Mouse (Mus musculus): ENCODE measurements around the gene Chmp2a. TPM values are rescaled to one million over a fixed set of nuclear protein-coding genes. Genes with fewer than 3 reads are reported as not detected.
A peak's percentile ranks its signal among the peaks of the same experiment; 100 is the strongest.

The Chmp2a gene
- polyA plus RNA-seq, 1 experiment from 2014 or later = 358 TPM

DNA sequence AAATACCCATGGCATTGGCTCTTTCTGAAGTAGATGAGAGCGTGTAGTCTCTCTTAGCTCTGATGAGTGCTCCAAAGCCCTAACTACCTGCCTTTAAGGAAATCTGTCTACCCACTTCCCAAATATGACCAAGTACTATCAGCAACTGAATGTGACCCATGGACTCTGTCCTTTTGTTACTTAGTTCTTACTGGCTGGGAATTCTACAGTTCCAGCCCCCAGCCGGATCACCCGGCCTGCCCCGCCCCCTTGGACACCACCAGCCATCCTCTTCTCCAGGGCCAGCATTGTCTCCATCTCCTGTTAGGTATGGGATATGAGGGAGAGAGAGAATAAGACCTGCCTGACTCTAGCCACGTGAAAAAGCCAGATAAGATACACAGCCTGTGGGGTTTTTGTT lies 36.6 kb downstream of the Chmp2a start, which contains the start of gene Slc27a5:
TSS of gene Slc27a5 (minus strand) at position 140 of the 400 bp plus-strand sequence.
- Histone ChIP-seq H3K79me2 (ENCODE audit: inconsistent target) (no peaks in the 10 kb centered on the region), H3K27ac (no peak within 1 kb of the TSS), H3K4me3 (ENCODE audit: inconsistent target) (no peak within 1 kb of the TSS), H3K36me3 (ENCODE audit: inconsistent target) (no peaks in the 10 kb centered on the region)
- 85% methylated on average over 5 of the region's 5 CpGs for whole genome bisulfite sequencing (ENCODE audit: missing documents)

DNA sequence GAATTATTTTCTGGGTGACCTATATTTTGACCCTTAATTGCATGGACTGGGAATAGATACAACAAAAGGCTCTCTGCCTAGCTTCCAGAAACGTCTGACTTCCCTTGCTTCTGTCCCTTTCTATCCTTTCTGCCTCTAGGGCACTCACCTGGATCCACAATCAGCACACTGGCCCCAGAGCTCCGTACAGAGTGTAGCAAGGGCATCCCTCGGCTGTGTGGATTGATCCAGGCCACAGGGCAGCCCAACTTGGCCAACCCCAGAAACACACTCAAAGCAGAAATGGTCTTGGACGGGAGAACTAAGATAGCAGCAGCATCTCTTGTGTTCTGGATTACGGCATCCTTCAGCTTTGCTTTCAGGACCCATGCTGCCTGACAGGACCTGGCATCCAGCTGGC lies 37.4 kb downstream of the Chmp2a start:
- no peak overlapping the region for H3K27ac ChIP-seq
- WGBS (ENCODE audit: missing documents) = 84% methylated on average over 5 of the region's 5 CpGs
- H3K4me3 ChIP-seq (ENCODE audit: inconsistent target) = no peak overlapping the region

GRCm38 (mm10) chr7:12995862-12996261 lies 38.7 kb downstream of the Chmp2a start:
- Histone ChIP-seq H3K4me3 (ENCODE audit: inconsistent target) (no peak overlapping the region), H3K36me3 (ENCODE audit: inconsistent target) (no peaks in the 10 kb centered on the region), H3K27ac (no peak overlapping the region), H3K79me2 (ENCODE audit: inconsistent target) (no peaks in the 10 kb centered on the region)

More for the DNA sequence above, 37.4 kb downstream of the Chmp2a start:
- H3K79me2 ChIP-seq (ENCODE audit: inconsistent target) = no peaks in the 10 kb centered on the region
- H3K36me3 ChIP-seq (ENCODE audit: inconsistent target) = no peaks in the 10 kb centered on the region

DNA sequence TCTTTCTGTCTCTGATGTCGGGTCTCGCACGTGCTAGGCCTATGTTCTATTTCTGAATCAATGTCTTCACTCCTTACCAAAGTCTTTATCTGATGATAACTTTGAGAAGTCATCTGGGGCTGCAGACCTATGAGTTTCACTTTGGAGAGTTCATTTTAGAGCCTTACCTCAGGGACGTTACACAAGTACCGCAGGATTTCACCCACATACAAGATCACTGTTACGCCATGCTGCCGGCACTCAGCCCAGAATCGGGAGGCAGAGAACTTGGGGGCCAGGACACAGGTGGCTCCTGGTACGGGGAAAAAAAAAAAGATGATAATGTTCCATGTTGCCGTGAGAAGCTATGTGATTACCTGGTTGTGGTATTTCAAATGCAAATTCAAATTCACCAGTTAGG lies 41.5 kb downstream of the Chmp2a start:
- no peak overlapping the region for H3K27ac ChIP-seq
- 90% methylated on average over 7 of the region's 10 CpGs for WGBS (ENCODE audit: missing documents)
- H3K4me3 ChIP-seq (ENCODE audit: inconsistent target) = no peak overlapping the region
- H3K79me2 ChIP-seq (ENCODE audit: inconsistent target) = no peaks in the 10 kb centered on the region
- no peaks in the 10 kb centered on the region for H3K36me3 ChIP-seq (ENCODE audit: inconsistent target)

- no peak overlapping the region for H3K27ac ChIP-seq
- whole genome bisulfite sequencing (ENCODE audit: missing documents) = 0% methylated on average over 3 of the region's 3 CpGs
Observed at GRCm38 (mm10) chr7:12992222-12992621, 42.4 kb downstream of the Chmp2a start.

DNA sequence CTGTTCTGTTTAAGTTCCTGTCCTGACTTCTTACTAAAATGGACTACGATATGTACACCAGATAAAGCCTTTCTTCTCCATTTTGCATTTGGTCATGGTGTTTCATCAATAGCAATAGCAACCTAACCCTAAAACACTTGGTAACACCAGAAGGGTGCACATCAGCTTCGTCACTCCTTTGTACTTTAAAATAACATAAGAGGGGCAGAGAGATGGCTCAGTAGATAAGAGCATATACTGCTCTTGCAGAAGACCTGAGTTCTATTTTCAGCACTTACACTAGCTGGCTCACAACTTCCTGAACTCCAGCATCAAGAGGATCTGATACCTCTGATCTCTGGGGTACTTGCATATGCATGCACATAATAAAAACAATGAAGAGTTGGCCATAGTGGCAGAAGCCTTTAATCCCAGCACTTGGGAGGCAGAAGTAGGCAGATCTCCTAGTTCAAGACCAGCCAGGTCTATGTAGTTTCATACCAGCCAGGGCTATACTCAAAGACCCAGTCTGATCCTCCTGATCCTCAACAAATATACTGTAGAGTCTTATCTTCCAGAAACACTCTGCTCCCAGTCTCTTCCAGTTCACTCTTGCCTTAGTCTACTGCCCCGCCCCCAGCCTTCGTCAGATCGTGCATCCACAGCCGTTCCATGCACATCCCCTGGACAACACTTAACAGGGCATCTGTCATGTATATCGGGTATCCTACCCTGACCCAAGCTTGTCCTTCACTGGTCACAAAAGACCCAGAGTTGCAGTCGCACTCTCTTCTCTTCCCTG lies 47.0 kb downstream of the Chmp2a start:
- Histone ChIP-seq H3K27ac (peak overlapping the region; percentile 19; the same call in 1 of the 2 replicates), H3K36me3 (ENCODE audit: inconsistent target) (no peaks in the 10 kb centered on the region), H3K79me2 (ENCODE audit: inconsistent target) (no peaks in the 10 kb centered on the region), H3K4me3 (ENCODE audit: inconsistent target) (no peak overlapping the region)
- 77% methylated on average over 8 of the region's 8 CpGs for WGBS (ENCODE audit: missing documents)

More at GRCm38 (mm10) chr7:12992222-12992621, 42.4 kb downstream of the Chmp2a start:
- no peaks in the 10 kb centered on the region for H3K79me2 ChIP-seq (ENCODE audit: inconsistent target)
- H3K4me3 ChIP-seq (ENCODE audit: inconsistent target) = no peak overlapping the region
- no peaks in the 10 kb centered on the region for H3K36me3 ChIP-seq (ENCODE audit: inconsistent target)

- Histone ChIP-seq H3K36me3 (ENCODE audit: inconsistent target) (no peaks in the 10 kb centered on the region), H3K79me2 (ENCODE audit: inconsistent target) (no peaks in the 10 kb centered on the region), H3K27ac (no peak overlapping the region), H3K4me3 (ENCODE audit: inconsistent target) (no peak overlapping the region)
- 87% methylated on average over 8 of the region's 8 CpGs for WGBS (ENCODE audit: missing documents)
Observed at GRCm38 (mm10) chr7:12986906-12987305, 47.7 kb downstream of the Chmp2a start.

DNA sequence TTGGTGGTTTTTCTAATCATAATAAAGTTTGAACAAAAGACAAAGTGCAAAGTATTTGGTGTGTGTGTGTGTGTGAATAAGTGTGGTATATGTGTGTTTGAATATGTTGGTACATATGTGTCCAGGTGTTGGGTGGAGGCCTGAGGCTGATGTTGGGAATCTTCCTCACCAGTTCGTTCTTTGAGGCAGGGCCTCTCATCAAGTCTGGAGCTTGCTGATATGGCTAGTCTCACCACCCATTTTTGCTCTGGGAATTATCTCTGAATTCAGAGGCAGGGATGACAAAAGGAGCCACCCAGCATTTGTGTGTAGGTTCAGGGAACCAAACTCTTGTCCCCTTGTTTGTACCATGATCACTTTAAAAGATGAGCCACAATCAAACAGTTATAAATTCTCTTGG lies 48.9 kb downstream of the Chmp2a start:
- 100% methylated on average over 1 of the region's 1 CpGs for WGBS (ENCODE audit: missing documents)
- H3K79me2 ChIP-seq (ENCODE audit: inconsistent target) = no peaks in the 10 kb centered on the region
- H3K4me3 ChIP-seq (ENCODE audit: inconsistent target) = no peak overlapping the region
- H3K36me3 ChIP-seq (ENCODE audit: inconsistent target) = no peaks in the 10 kb centered on the region
- no peak overlapping the region for H3K27ac ChIP-seq

Other genes starting within 250 kb of the Chmp2a start
- gene Zscan18, start 231.2 kb downstream of the Chmp2a start, polyA plus RNA-seq (2018) = 0.43 to 1.0 TPM (median 0.47 TPM) in 3 replicates
- 6.3 to 6.9 TPM (median 6.3 TPM) in 3 replicates for gene Zfp329, start 215.9 kb downstream of the Chmp2a start, polyA plus RNA-seq (2018)
- 17.3 to 21.6 TPM (median 21.1 TPM) in 3 replicates for gene Zfp110, start 200.0 kb downstream of the Chmp2a start, polyA plus RNA-seq (2018)
- gene Zfp128, start 153.6 kb downstream of the Chmp2a start, polyA plus RNA-seq (2018) = 1.6 to 2.1 TPM (median 1.9 TPM) in 3 replicates
- 5.2 to 9.0 TPM (median 7.8 TPM) in 3 replicates for gene Zscan22, start 137.0 kb downstream of the Chmp2a start, polyA plus RNA-seq (2018)
- gene Rps5, start 112.5 kb downstream of the Chmp2a start, polyA plus RNA-seq (2018) = 260 to 917 TPM (median 815 TPM) in 3 replicates
- gene Rnf225, start 107.4 kb downstream of the Chmp2a start, polyA plus RNA-seq (2018) = 0.07 TPM in 1 of 3 replicates, not detected in the others
- gene Zfp324, start 69.0 kb downstream of the Chmp2a start, polyA plus RNA-seq (2018) = 3.0 to 3.7 TPM (median 3.1 TPM) in 3 replicates
- 1.6 to 1.8 TPM (median 1.7 TPM) in 3 replicates for gene Zfp446, start 57.0 kb downstream of the Chmp2a start, polyA plus RNA-seq (2018)
- gene Slc27a5, start 36.6 kb downstream of the Chmp2a start, polyA plus RNA-seq (2018) = not detected in 3 replicates
- gene Trim28, start 35.7 kb downstream of the Chmp2a start, polyA plus RNA-seq (2018) = 64.2 to 120 TPM (median 85.7 TPM) in 3 replicates
- 7.4 to 11.7 TPM (median 11.4 TPM) in 3 replicates for gene Zbtb45, start 24.8 kb downstream of the Chmp2a start, polyA plus RNA-seq (2018)
- 132 to 209 TPM (median 195 TPM) in 3 replicates for gene Ube2m, start 3.5 kb upstream of the Chmp2a start, polyA plus RNA-seq (2018)
- 0.28 to 0.98 TPM (median 0.39 TPM) in 3 replicates for gene Mzf1, start 20.0 kb upstream of the Chmp2a start, polyA plus RNA-seq (2018)
- not detected in 3 replicates for gene Vmn1r85, start 60.4 kb upstream of the Chmp2a start, polyA plus RNA-seq (2018)
- not detected in 3 replicates for gene Vmn1r86, start 85.1 kb upstream of the Chmp2a start, polyA plus RNA-seq (2018)
- not detected in 3 replicates for gene Vmn1r87, start 105.3 kb upstream of the Chmp2a start, polyA plus RNA-seq (2018)
- not detected in 3 replicates for gene Vmn1r88, start 124.8 kb upstream of the Chmp2a start, polyA plus RNA-seq (2018)
- gene Vmn1r89, start 178.2 kb upstream of the Chmp2a start, polyA plus RNA-seq (2018) = not detected in 3 replicates
- 5.4 to 37.3 TPM (median 35.3 TPM) in 3 replicates for gene Lig1, start 242.5 kb upstream of the Chmp2a start, polyA plus RNA-seq (2018)
- 2.6 to 4.6 TPM (median 4.1 TPM) in 3 replicates for gene Zswim9, start 243.9 kb upstream of the Chmp2a start, polyA plus RNA-seq (2018)

Data from macrophage (primary cell).